Comparison of ENCODE assay signal across 8 mouse cellular contexts in the genomic region with DNA sequence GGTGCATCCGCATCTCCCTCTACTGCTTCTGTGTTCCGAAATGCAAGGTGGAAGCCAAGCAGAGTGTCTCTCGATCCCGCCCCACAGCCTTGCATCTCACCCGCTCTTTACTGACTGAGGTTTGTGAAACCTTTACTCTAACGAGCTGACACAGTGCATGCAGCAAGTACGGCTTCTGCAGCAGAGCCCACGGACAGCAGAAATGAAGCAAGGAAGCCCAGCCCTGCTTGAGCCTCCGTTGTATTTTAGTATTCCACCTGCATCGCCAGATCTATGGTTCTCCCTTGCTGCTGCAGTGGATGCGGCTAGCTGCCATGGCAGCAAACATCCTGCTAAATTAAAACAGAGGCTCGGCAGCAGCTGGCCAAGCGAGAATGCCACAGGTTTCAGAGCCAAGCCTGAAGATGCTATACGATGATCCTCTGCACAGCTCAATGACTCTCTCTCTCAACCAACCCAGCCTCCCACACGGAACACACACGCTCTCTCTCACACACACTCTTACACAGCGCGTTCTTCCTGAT.
DNase-seq lines count a peak whose midpoint lies in the region; ATAC-seq lines count a peak whose summit lies in the region.

No protein-coding gene starts in this region.

- intact Hi-C loops in heart, postnatal 14 days (cut with DNase I): no loop called here

- DNase-seq in heart, embryonic 10.5 days (ENCODE audit: low spot score): no peak
- DNase-seq in heart, postnatal 14 days: no peak
- DNase-seq in cerebellum, postnatal 25 days: peak; percentile 63 to 64
- DNase-seq in adrenal gland, adult 8-10 months: no peak
- DNase-seq in gastrocnemius, postnatal 10 days: no peak

- H3K36me3 ChIP-seq in heart, embryonic 10.5 days: no peaks in the 10 kb centered on the region
- no peaks in the 10 kb centered on the region for H3K36me3 ChIP-seq in hindbrain, embryonic 12.5 days
- H3K36me3 ChIP-seq in limb, embryonic 13.5 days: no peaks in the 10 kb centered on the region

- ATAC-seq in hindbrain, embryonic 12.5 days (ENCODE audit: low FRiP score): peak; percentile 69
- no peak for ATAC-seq in limb, embryonic 13.5 days (ENCODE audit: low FRiP score, low read depth)
- no peak for ATAC-seq in granulocyte monocyte progenitor cell, adult 5-6 weeks (replicated peaks; ENCODE audit: poor library complexity, severe bottlenecking)

- peak overlapping the region; percentile 56 for H3K9ac ChIP-seq in hindbrain, embryonic 12.5 days
- no peak overlapping the region for H3K9ac ChIP-seq in limb, embryonic 13.5 days

- WGBS in heart, embryonic 10.5 days: 48% methylated on average over 18 of the region's 18 CpGs
- 13% methylated on average over 18 of the region's 18 CpGs for WGBS in hindbrain, embryonic 12.5 days
- WGBS in limb, embryonic 13.5 days: 33% methylated on average over 18 of the region's 18 CpGs

- H3K9me3 ChIP-seq in heart, embryonic 10.5 days: no peaks in the 10 kb centered on the region
- no peaks in the 10 kb centered on the region for H3K9me3 ChIP-seq in hindbrain, embryonic 12.5 days (replicated peaks)
- H3K9me3 ChIP-seq in limb, embryonic 13.5 days: no peaks in the 10 kb centered on the region

- H3K4me2 ChIP-seq in hindbrain, embryonic 12.5 days (replicated peaks): peak overlapping the region; percentile 65
- H3K4me2 ChIP-seq in limb, embryonic 13.5 days (replicated peaks): peak overlapping the region; percentile 44

- peak overlapping the region; percentile 38 for H3K4me3 ChIP-seq in heart, embryonic 10.5 days
- H3K4me3 ChIP-seq in hindbrain, embryonic 12.5 days: peak overlapping the region; percentile 34
- no peak overlapping the region for H3K4me3 ChIP-seq in limb, embryonic 13.5 days

- H3K27ac ChIP-seq in heart, embryonic 10.5 days: no peak overlapping the region
- H3K27ac ChIP-seq in hindbrain, embryonic 12.5 days: peak overlapping the region; percentile 25; the same call in 1 of the 2 replicates
- no peak overlapping the region for H3K27ac ChIP-seq in limb, embryonic 13.5 days

- no peaks in the 10 kb centered on the region for H3K4me1 ChIP-seq in heart, embryonic 10.5 days
- peaks cover 12% of the 10 kb centered on the region; the same call in 1 of the 2 replicates for H3K4me1 ChIP-seq in hindbrain, embryonic 12.5 days
- 0 out of 2 replicates have a peak, but pooled peaks cover 5% of the 10 kb centered on the region for H3K4me1 ChIP-seq in limb, embryonic 13.5 days

- no peaks in the 10 kb centered on the region for H3K27me3 ChIP-seq in heart, embryonic 10.5 days (ENCODE audit: insufficient read depth, poor library complexity, severe bottlenecking)
- 0 out of 2 replicates have a peak, but pooled peaks cover 4% of the 10 kb centered on the region for H3K27me3 ChIP-seq in hindbrain, embryonic 12.5 days
- H3K27me3 ChIP-seq in limb, embryonic 13.5 days: no peaks in the 10 kb centered on the region; the same call in 1 of the 2 replicates

Comparison
In these comparisons a context has a peak if more than half of its experiments do, and no peak if none do; other contexts are left out.
1. DNase-seq: peak in cerebellum, postnatal 25 days (2 of 2); none in heart, embryonic 10.5 days (single experiment), heart, postnatal 14 days (0 of 2), adrenal gland, adult 8-10 months (single experiment) and gastrocnemius, postnatal 10 days (single experiment).